Mouse (Mus musculus) brain, embryonic 14.5 days (tissue): ENCODE measurements around the gene Lhpp.

Source experiments
- CTCF ChIP-seq: fragments of 200-500 bp; IDR thresholded peaks from 2 replicates; pipeline ENCODE4 v1.5.1; 2012; ENCODE audit warnings: inconsistent platforms, mild to moderate bottlenecking, moderate library complexity, borderline replicate concordance; ENCODE audit not compliant: insufficient read depth, insufficient read length; ENCODE audit errors: extremely low read depth
- POLR2A ChIP-seq: fragments of 200-500 bp; IDR thresholded peaks from 2 replicates; pipeline ENCODE4 v1.6.1; 2012; ENCODE audit warnings: mild to moderate bottlenecking, inconsistent platforms, borderline replicate concordance; ENCODE audit not compliant: poor library complexity, insufficient read depth, insufficient read length, severe bottlenecking; ENCODE audit errors: extremely low read depth

DNA sequence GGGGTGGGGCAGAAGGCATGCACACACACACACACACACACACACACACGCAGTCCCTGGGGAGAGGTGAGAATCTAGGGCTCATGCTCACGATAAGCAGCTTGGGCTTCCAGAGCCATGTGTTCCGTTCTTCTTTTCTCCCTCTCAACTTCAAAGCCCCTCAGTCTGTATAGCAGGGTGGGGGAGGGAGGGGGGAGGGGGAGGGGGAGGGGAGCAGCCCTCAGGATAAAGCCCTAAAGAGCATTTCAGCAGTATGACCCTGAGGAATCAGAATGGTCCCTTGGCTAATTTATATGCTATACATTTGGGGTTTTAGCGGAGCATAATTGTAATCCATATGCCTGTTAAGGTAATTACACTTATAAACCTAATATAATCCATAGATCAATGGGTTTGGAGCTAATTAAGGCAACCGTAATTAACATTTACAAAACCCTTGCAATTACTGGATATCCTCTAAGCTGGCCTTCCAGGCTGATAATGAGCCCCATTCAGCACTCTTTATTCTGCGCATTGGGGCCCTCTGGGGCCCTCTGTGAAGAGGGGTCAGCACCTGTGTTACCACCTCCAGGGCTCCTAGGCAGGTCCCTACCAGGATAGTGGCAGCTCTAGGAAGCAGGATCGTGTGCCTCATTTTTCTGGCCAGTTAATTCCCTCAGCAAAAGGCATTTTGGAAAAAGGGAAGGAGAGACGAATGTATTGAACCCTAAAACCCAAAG, 55.4 kb downstream of the Lhpp start:
- no peak for TF ChIP-seq CTCF
- no peak for TF ChIP-seq POLR2A
